Mouse (Mus musculus): ENCODE measurements around the gene Derl3.
"Not testable (repeated sequence)": the region's sequence is repeated elsewhere in the genome, so short reads cannot be mapped to it uniquely, and the experiment has no call there.

Gene Derl3

DNA sequence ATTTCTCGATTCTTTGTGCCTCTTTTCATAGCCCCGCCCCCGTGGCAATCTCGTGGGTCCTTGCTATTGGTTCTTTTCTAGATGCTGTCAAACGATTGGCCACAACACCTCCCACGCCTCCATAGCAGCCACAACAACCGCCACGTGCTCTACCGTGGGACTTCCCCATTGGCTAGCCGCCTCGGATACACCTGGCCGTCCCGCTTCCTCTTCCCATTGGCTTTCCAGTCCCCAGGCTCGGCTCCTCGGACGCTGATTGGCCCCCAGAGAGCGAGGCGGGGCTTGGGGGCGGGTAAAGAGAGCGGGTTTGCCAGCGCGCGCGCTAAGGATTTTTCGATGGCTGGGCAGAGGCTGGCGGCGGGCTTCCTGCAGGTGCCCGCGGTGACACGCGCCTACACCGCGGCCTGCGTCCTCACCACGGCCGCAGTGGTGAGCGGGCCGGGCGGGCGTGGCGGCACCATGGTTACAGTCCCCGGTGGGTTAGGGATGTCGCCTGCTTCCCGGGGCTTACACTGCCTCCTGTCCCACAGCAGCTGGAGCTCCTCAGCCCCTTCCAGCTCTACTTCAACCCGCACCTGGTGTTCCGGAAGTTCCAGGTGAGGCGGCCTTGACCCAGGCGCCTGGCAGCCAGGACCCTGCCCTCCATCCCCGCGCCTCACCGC lies at the start of gene Derl3:
Gene Derl3 (plus strand): TSS at position 325 of the 662 bp plus-strand sequence.
- in situ Hi-C loops (cut with MboI, MseI) = no loop called here

DNA sequence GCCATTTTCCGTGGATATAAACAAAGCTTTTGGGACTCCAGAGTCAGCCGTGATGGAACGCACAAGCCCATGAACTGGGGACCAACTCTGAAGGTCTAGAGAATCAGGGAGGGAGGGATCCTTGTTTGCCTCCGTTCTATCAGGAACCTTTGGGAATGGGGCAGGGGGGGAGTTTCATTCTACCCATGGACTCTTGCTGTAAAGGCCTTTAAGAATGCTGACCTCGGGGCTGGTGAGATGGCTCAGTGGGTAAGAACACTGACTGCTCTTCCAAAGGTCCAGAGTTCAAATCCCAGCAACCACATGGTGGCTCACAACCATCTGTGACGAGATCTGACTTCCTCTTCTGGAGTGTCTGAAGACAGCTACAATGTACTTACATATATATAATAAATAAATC lies 49.3 kb upstream of the Derl3 start:
- in situ Hi-C loops (cut with MboI, MseI) = not testable (repeated sequence)

DNA sequence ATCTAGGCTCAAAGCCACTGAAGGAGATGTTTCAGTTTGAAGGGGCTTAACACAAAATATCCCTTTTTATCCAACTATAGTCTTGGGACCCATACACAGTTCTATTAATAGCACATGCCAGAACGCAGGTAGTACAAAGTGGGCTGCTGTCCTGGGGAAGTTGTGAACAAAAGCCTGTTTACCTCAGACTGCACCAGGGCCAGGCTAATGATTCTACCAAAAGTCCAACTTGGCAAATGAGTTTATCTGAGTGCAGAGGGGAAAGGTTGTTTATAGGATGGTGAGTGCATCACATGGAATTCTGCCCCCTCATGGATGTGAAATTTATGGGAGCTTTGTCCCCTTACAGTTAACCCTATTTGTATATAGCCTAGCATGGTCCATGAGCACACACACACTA lies 48.4 kb upstream of the Derl3 start:
- in situ Hi-C loops (cut with MboI, MseI) = no loop called here

DNA sequence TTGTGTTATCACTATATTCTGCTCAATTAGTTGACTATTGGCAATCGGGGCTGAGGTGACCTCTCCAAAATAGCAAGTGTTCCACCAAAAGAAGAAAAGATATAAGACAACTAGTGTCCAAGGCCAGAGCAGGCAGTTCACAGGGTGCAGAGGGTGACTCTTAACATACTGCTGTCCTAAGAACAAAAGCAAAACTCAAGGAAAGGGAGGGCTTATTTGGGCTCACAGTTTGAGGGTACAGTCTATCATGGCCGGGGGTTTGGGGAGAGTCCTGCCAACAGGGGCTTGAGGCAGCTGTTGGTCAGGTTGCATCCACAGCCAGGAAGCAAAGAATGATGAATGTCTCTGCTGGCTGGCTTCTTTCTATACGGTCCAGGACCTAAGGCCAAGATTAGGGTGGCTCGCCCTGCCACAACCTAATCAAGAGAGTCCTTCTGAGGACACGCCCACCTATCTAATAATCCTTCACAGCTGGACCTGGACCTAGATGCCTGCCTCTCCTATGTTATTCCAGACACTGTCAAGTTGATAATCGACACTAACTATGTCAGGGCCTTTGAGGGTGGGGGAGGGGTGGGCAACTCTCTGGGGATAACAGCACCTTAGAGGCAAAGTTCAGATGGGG lies 47.8 kb upstream of the Derl3 start:
- in situ Hi-C loops (cut with MboI, MseI) = no loop called here

DNA sequence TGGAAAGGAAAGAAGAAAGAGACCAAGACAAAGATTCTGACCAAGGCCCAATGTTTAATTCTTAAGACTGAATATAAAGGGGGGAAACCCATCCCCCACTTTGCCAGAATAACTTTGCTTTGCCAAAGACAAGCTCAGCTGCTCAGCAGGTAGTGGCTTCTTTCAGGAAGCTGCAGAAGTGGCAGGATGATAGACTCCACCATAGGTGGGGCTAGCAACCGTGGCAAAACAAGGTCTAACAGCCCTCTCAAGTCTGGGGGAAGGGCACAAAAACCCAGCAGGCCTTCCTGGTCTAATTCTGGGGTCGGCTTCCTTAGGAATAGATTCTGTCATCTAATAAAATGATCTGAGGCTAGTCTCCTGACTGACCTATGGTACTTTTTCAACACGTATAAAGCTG lies 44.8 kb upstream of the Derl3 start:
- in situ Hi-C loops (cut with MboI, MseI) = no loop called here

DNA sequence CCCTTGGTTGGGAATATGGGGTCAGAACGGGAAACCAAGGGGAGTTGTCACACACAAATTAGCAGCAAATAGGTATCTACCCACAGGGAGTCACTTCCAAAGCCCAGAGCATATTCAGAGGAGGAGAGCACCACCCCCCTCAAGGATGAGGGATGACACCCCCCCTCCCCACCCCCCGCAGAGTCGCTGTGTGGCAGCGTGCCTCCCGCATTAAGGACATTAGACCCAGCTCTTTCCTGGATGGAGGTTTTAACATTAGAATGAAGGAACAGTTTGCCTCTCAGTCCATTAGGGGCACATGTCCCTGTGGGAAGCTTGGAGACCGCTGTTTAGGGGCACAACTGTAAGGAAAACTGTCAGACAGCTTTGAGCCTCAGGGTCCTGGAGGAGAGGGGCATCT lies 42.1 kb upstream of the Derl3 start:
- in situ Hi-C loops (cut with MboI, MseI) = no loop called here

DNA sequence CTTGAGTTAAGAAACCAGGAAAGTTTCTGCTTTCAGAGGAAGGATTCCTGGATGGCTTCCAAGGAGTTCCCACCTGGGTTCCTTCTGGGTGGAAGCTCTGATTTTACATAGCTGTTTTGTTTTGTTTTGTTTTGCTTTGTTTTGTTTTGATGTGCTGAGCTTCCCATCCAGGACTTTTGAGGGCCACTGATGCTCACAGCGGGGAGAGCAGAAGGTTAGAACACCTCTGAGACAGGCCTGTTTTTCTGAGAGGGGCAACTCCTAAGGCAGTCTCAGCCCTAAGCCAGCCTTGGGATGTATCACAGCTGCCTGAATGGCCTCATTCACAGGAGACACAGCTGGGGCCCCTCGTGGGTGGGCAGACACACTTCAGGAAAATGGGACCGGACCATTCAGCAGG lies 41.5 kb upstream of the Derl3 start:
- in situ Hi-C loops (cut with MboI, MseI) = no loop called here

DNA sequence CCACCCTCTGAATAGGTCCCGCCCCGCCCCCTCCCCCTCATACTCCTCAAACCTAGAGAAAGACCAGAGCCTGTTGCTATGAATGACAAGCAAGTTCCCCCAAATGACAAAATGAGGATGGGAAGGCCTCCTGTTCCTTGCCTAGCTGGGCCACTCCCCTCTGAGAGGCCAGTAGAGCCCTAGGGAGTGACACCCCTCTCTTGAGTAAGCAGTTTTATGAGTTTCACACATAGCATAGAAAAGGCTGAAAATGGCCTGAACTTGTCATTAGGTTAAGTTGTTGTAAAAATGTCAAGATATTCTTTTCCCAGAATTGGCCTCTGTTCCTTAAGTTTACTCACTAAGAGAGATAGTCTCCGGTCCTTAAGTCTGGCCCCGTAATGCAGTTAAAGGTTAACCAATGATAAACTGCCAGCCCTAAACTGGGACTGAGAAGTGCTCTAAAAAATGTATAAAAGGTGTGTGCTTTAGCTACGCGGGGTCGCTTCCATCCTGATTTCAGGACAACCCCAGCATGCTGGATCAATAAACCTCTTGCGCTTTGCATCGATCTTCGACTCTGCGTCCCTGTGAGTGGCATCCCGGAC lies 40.6 kb upstream of the Derl3 start:
- in situ Hi-C loops (cut with MboI, MseI) = no loop called here

DNA sequence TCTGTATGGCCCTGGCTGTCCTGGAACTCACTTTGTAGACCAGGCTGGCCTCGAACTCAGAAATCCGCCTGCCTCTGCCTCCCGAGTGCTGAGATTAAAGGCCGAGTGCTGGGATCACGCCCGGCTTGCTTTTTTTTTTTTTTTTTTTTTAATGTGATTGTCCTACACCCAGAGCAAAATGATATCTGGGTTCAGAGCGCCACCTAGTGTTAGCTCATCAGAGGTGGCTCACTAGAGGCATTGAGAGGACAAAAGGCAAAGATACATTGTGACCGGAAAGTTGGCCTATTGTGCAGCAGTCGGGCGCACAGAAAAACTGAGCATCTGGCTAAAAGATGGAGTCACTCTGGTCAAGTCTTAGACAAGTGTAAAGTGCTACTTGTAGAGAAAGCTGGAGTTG lies 39.8 kb upstream of the Derl3 start:
- in situ Hi-C loops (cut with MboI, MseI) = no loop called here

DNA sequence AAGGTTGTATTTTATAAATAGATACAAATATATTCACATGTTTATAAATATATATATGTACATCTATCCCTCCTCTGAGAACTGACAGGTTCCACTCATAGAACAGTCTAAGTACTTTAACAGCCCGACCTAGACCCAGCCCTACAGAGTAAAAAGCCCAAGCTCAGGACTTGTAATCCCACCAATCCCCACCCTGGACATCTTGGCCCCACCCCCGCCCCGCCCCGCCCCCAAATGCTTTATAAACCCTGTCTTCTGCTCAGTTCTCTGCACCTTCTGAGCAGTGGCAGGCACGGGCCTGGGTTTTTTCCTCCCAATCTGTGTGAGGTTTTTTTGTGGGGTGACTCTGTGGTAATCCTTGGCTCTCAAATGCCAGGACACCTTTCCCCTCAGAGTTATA lies 39.1 kb upstream of the Derl3 start:
- in situ Hi-C loops (cut with MboI, MseI) = no loop called here

DNA sequence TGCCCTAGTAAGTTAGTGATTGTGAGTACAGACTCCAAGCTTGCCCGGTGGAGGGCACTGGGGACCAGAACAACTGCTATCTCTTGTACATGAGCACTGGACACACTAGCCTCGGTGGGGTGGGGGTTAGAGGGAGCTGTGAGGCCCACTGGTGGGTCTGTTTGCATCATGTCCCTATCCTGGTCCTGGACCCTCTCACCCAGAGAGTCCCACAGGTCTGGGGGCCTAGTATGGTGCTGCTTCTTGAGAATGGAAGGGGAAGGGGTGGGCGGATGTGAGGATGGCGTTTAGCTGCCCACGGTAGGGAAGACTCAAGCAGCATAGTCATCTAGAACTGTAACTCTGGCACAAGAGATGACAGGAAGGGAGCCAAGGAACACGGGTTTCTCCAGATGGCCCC lies 38.4 kb upstream of the Derl3 start:
- in situ Hi-C loops (cut with MboI, MseI) = loop anchor here (5.0 kb wide), 1 partner anchor 107 kb away; no protein-coding TSS in a partner anchor

DNA sequence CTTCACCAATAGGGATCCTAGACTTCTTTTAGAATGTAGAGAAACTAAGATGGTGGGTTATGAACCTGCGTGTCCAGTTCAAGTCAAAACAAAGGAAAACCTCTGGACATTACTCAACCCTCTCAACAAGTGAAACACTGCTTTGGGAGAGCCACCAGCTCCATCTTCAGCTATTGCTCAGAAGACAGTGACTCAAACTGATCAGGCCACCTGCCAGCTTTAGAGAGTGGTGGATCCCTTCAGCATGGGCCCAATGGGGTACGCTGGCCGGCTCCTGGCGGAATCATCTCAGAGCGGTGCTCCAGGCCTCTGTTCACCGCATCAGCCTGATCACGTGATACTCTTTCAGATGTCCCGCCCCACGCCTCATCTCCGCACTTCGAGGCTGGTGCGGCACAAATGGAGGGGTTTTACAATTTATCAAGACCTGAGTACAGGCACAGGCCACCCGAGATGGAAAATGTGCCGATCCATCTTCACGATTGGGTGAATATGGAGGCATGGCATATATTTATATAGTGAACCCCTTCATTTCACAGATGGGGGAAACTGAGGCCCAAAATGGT lies 37.7 kb upstream of the Derl3 start:
- in situ Hi-C loops (cut with MboI, MseI) = loop anchor here (5.0 kb wide), 1 partner anchor 108 kb away; no protein-coding TSS in a partner anchor

DNA sequence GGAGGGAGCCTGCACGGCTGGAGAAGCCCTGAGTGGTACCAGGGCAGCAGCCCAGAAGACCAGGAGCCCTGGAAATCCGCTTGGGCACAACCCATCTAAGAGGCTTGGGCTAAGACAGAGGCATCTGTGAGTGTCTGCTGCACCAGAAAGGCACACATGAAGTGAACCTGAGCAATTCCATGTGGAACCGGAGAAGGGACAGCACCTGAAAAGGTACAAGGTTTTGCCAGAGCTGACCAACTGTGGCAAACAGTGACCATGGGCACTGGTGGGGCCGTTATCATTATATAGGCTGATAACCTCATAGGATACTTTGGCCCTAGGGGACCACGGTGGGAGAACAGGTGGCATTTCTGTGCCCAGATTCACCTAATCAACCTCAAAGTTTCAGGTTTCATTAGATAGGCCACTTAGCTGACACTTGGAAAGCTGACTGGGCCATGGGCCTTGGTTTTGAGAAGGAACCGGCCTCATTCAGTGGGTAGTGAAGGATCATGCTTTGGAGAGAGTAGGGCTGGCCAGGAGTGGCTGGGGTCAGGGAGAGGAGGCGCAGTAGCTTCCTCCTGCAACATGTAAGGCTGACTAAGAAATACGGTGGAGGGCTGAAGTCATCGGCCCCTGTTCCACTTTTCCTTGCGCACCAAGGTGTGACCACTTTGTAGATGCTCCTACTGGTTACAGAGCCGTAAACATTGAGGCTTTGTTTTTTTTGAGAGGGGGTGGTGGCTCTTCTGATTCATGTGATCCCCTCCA lies 36.9 kb upstream of the Derl3 start:
- in situ Hi-C loops (cut with MboI, MseI) = loop anchor here (5.0 kb wide), 1 partner anchor 109 kb away; no protein-coding TSS in a partner anchor

DNA sequence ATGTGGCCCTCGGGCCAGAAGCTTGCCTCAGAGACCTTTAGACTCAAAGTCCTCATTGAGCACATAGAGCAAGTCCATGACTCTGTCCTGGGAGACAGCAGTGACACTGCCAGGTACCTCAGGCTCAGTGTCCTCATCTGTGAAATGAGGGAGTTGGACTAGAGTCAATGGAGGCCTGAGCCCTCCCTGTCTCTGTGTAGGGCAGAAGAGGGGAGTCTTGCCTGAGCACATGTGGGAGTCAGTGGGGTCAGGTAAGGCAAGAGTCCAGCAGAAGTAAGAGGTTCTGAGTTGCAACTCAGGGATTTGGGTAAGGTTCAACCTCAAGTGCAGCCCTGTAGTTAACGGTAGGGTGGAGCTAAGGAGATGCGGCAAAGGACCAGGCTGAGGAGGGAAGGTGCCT lies 36.2 kb upstream of the Derl3 start:
- in situ Hi-C loops (cut with MboI, MseI) = loop anchor here (5.0 kb wide), 1 partner anchor 110 kb away; no protein-coding TSS in a partner anchor

DNA sequence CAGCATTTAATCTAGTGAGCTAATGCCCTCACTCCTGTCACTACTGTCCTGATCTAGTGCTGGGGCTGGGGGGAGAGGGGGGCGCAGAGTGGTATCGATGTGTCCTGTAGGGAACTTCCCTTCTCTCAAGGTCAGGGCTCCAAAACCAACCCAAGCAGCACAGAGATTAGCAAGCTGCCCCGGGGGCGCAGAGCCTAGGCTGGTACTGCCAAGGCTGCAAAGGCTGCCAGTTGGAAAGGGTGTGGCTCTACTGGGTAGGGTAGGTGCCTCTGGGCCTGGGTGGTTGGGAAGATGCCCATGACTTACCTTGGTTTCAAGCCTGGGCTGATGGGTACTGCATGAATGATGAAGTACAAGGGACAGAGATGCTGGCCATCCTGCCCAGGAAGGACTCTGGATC lies 35.6 kb upstream of the Derl3 start:
- in situ Hi-C loops (cut with MboI, MseI) = loop anchor here (5.0 kb wide), 1 partner anchor 110 kb away; no protein-coding TSS in a partner anchor

DNA sequence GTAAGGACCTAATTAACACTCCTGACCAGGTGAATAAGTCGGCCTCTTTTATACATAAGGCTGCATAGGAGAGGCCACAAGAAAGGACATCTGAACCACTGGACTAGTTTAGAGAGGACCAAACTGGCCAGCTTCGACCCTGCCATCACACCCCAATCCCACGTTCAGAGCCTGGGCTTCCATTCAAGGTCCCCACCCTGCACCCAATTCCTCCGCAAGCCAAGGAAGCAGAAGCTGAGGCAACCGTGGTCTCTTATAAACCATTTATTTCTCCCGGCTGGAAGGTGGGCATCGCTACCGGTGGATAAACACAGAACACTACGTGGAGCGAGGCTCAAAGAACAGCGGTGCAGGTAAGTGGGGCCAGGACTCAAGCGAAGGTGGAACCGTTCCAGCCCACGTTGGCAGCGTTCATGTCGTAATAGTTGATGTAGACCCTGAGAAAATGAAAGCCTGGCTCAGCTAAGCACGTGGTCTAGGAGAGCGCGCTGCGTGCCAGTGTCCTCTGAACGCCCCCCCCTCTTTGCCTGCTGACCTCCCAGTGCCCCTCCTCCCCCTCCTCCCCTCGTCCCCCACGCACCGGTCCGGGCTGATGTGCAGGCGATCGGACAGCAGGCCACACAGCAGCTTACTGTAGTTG lies 34.0 kb upstream of the Derl3 start:
- in situ Hi-C loops (cut with MboI, MseI) = loop anchor here (5.0 kb wide), 1 partner anchor 112 kb away; no protein-coding TSS in a partner anchor

DNA sequence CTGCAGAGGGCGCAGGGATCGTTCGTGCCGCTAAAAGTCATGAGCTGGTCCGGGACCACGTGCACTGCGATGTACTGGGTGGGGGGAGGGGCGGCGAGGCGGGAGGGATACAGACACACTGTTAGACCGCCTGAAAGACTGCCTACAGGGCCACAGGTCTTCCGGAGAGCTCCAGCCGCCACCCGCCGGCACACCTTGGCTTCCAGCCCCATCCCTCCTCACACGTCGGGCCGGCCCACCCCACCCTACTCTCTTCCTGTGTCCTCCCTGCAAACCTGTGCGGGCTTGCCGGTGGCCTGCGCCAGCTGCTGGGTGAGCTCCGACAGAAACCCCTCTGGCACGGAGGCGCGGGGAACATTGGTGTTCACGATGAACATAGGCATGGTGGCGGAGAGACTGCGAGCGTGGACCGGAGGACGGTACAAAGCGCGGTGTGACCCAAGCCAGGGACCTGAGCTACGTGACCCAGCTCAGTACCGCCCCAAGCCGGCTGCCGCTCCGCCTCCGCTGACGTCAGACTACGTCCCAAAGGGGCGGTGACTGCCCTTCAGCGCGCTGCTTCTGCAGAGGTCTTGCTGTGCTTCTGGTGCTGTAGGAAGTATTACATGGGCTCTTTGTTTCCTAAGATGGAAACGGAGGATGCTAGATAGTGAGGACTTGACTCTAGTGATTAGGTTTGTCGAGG lies 33.3 kb upstream of the Derl3 start, which contains the start of gene Mif:
Gene Mif (minus strand): TSS at position 455 of the 685 bp plus-strand sequence.
- in situ Hi-C loops (cut with MboI, MseI) = loop anchor here (5.0 kb wide), 1 partner anchor 113 kb away; no protein-coding TSS in a partner anchor

DNA sequence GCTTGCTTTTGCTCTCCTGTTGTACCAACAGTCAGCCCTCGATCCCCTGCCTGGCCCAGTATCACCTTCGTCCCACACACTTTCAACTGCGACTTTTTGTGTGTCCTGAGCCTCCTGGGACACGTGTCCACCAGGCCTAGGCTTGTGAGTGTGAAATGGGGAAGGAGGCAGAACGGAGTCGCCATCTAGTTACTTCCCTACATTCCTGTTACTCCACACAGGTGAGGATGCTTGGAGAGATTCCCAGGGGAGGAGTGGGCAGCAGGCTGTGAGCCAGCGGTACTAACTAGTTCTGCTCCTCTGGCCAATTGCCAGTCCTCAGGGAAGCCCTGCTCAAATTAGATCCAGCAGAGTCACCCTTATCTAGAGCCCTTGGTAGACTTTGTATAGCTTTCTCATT lies 32.5 kb upstream of the Derl3 start:
- in situ Hi-C loops (cut with MboI, MseI) = no loop called here

DNA sequence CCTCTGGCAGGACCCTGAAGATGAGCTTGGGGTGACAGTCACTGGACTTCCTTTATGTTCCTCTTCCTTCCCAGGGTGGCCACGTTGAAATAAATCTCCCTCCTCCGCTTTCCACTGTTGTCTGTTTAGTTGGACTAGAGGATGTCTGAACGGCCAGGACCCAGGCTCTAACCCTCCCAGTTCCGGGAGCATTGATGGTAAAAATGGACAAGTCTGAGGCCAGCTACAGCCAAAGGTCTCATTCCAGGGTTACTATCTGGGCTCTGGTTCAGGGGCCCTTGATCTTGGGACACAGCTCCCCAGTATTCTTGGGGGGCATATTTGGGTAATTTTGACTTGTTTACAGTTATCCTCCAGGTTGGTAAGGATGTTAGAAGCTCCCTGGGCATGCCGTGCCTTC lies 31.6 kb upstream of the Derl3 start:
- in situ Hi-C loops (cut with MboI, MseI) = no loop called here

Measured in T-helper 2 cell (primary cell).